Mouse (Mus musculus): ENCODE measurements around the gene Foxd3.

DNA sequence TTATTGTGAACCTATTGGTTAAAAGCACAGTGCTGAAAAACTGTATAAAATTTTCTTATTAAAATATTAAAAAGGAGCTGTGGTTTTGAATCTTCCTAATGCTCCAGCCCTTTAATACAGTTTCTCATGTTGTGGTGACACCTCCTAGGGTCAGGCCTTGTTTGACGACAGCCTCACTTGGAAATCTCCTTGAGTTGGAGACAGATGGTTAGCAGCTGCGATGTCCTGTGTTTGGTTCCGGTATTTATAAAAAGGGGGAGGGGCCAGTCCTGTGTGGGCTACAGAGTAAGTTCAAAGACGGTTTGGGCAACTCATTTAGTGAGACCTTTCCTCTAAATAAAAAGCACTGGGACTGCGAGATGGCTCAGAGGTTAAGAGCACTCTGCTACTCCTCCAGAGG, 30.2 kb downstream of the Foxd3 start:
- TF ChIP-seq CTCF (IDR thresholded peaks at IDR 0.05; ENCODE audit: insufficient read depth, low read depth, low read length), result no peak
- TF ChIP-seq POLR2A (IDR thresholded peaks at IDR 0.05; ENCODE audit: insufficient read depth, low read depth, low read length), result no peak
